Mouse (Mus musculus) thymus, adult 2 months (tissue): ENCODE results near the gene Dtymk. TPM values are rescaled to one million over a fixed set of nuclear protein-coding genes. Genes with fewer than 3 reads are reported as not detected.

Experiments
- DNase-seq: peaks from one replicate; pipeline ENCODE4 v3.0.0; 2021
- H3K27ac ChIP-seq: fragments of 200-500 bp; 2 replicates; pipeline ENCODE4 v1.5.1; 2012; ENCODE audit warnings: low read length, control low read depth; ENCODE audit not compliant: control insufficient read depth, insufficient read depth
- H3K27me3 ChIP-seq: fragments of 200-500 bp; 2 replicates; pipeline ENCODE4 v1.6.1; 2012; ENCODE audit warnings: mild to moderate bottlenecking, low read length, moderate library complexity, mixed read lengths; ENCODE audit not compliant: control insufficient read depth, insufficient read depth
- H3K36me3 ChIP-seq: fragments of 200-500 bp; 2 replicates; pipeline ENCODE4 v1.6.1; 2012; ENCODE audit warnings: mild to moderate bottlenecking, low read length, moderate library complexity; ENCODE audit not compliant: control insufficient read depth, insufficient read depth
- H3K4me1 ChIP-seq: fragments of 200-500 bp; replicated peaks from 2 replicates; pipeline ENCODE4 v1.6.1; 2012; ENCODE audit warnings: low read length; ENCODE audit not compliant: control insufficient read depth, insufficient read depth
- H3K4me3 ChIP-seq: fragments of 200-500 bp; 2 replicates; pipeline ENCODE4 v1.5.1; 2012; ENCODE audit warnings: mild to moderate bottlenecking, low read length, control low read depth, moderate library complexity; ENCODE audit not compliant: control insufficient read depth, insufficient read depth
- CTCF ChIP-seq: fragments of 200-500 bp; IDR thresholded peaks from 2 replicates; pipeline ENCODE4 v1.5.1; 2012; ENCODE audit warnings: mild to moderate bottlenecking, control low read depth, low read length, moderate library complexity, borderline replicate concordance; ENCODE audit not compliant: control insufficient read depth, poor library complexity, insufficient read depth; ENCODE audit errors: extremely low read depth
- POLR2A ChIP-seq: fragments of 200-500 bp; IDR thresholded peaks from 2 replicates; pipeline ENCODE4 v1.6.1; 2012; ENCODE audit warnings: mild to moderate bottlenecking, low read length, control low read depth, moderate library complexity; ENCODE audit not compliant: control insufficient read depth, poor library complexity, insufficient read depth; ENCODE audit errors: extremely low read depth
- WGBS: fragments of 180-500 bp; shearing (Covaris S2); methylation state at CpG from one replicate; pipeline ENCODE4 v1.1.7; 2018; 5-methylcytosine and 5-hydroxymethylcytosine counted together
- polyA plus RNA-seq: library from polyadenylated mRNA; depleted of rRNA; stranded (reverse); fragments of >200 nt; gene quantifications from 2 replicates; pipeline ENCODE4 v1.2.3, GENCODE M21; 2012

The Dtymk gene
- polyA plus RNA-seq, 1 experiment: 149 TPM

GRCm38 (mm10) chr1:93805221-93805951 is 3.7 kb upstream of the Dtymk start:
- H3K4me3 ChIP-seq: no peak overlapping the region
- TF ChIP-seq CTCF: no peak
- TF ChIP-seq POLR2A: no peak
- no peaks in the 10 kb centered on the region for H3K27me3 ChIP-seq
- 52% methylated on average over 5 of the region's 5 CpGs for WGBS
- peaks cover 20% of the 10 kb centered on the region for H3K4me1 ChIP-seq
- H3K27ac ChIP-seq: no peak overlapping the region
- peaks cover 11% of the 10 kb centered on the region for H3K36me3 ChIP-seq
- peak; percentile 5 for DNase-seq

- no peak for DNase-seq
- no peaks in the 10 kb centered on the region for H3K27me3 ChIP-seq
- no peak overlapping the region for H3K27ac ChIP-seq
- H3K4me1 ChIP-seq: peaks cover 20% of the 10 kb centered on the region
- no peak overlapping the region for H3K4me3 ChIP-seq
- 87% methylated on average over 4 of the region's 4 CpGs for WGBS
- H3K36me3 ChIP-seq: peaks cover 10% of the 10 kb centered on the region
- TF ChIP-seq CTCF (no peak), POLR2A (no peak)
Observed at GRCm38 (mm10) chr1:93804818-93805217, 3.1 kb upstream of the Dtymk start.

GRCm38 (mm10) chr1:93803556-93804507 is 2.1 kb upstream of the Dtymk start, which contains the start of gene Ing5:
Ing5 (plus strand) TSS chr1:93803965.
- TF ChIP-seq CTCF: peak; percentile 91
- TF ChIP-seq POLR2A: peak; percentile 77
- H3K27me3 ChIP-seq: no peaks in the 10 kb centered on the region
- peak within 1 kb of the TSS; percentile 74 for H3K27ac ChIP-seq
- peak; percentile 100 for DNase-seq
- peaks cover 6% of the 10 kb centered on the region; the same call in 1 of the 2 replicates for H3K36me3 ChIP-seq
- under 1% methylated on average over 88 of the region's 94 CpGs for WGBS
- peak within 1 kb of the TSS; percentile 72 for H3K4me3 ChIP-seq
- H3K4me1 ChIP-seq: peaks cover 20% of the 10 kb centered on the region

GRCm38 (mm10) chr1:93802771-93803170 is 1.0 kb upstream of the Dtymk start:
- Histone ChIP-seq H3K4me3 (no peak overlapping the region), H3K36me3 (peaks cover 6% of the 10 kb centered on the region; the same call in 1 of the 2 replicates), H3K27ac (no peak overlapping the region; the same call in 1 of the 2 replicates), H3K27me3 (no peaks in the 10 kb centered on the region), H3K4me1 (peaks cover 20% of the 10 kb centered on the region)
- no peak for TF ChIP-seq POLR2A
- no peak for TF ChIP-seq CTCF
- no peak for DNase-seq
- 86% methylated on average over 5 of the region's 5 CpGs for WGBS

GRCm38 (mm10) chr1:93800670-93801503 is 847 bp downstream of the Dtymk start:
- no peak for DNase-seq
- H3K36me3 ChIP-seq: no peaks in the 10 kb centered on the region
- peak overlapping the region; percentile 20; the same call in 1 of the 2 replicates for H3K27ac ChIP-seq
- no peaks in the 10 kb centered on the region for H3K27me3 ChIP-seq
- peak overlapping the region; percentile 95 for H3K4me3 ChIP-seq
- WGBS: 65% methylated on average over 21 of the region's 21 CpGs
- H3K4me1 ChIP-seq: peaks cover 20% of the 10 kb centered on the region
- TF ChIP-seq CTCF (no peak), POLR2A (no peak)
